Mouse (Mus musculus) large intestine, adult 2 months (tissue): ENCODE measurements at regions not wholly inside any gene's neighbourhood (a gene's known extent, or its start where the extent isn't known, plus 50 kb on each side); places are given as distances from the start of the nearest gene placed in this dataset.
"Not testable (repeated sequence)": the region's sequence is repeated elsewhere in the genome, so short reads cannot be mapped to it uniquely, and the experiment has no call there.

ENCODE experiments used
- DNase-seq: peaks from one replicate; pipeline ENCODE4 v3.0.0-alpha.2; 2012; ENCODE audit warnings: low read depth, low spot score
- whole genome bisulfite sequencing: fragments of 180-500 bp; shearing (Covaris S2); methylation state at CpG from one replicate; pipeline ENCODE4 v1.1.7; 2018; 5-methylcytosine and 5-hydroxymethylcytosine counted together

GRCm38 (mm10) chr3:60797808-60798207 is 204.8 kb upstream of the P2ry1 start:
- DNase-seq, result no peak
- 84% methylated on average over 6 of the region's 6 CpGs for WGBS

- WGBS, result 88% methylated on average over 2 of the region's 2 CpGs
- DNase-seq, result no peak
Measured at GRCm38 (mm10) chr3:60798461-60798860, 204.1 kb upstream of the P2ry1 start.

GRCm38 (mm10) chr3:60798862-60799261 is 203.7 kb upstream of the P2ry1 start:
- no peak for DNase-seq
- 73% methylated on average over 5 of the region's 5 CpGs for WGBS

- DNase-seq, result no peak
- WGBS, result 92% methylated on average over 3 of the region's 3 CpGs
Measured at GRCm38 (mm10) chr3:60804711-60805293, 197.8 kb upstream of the P2ry1 start.

GRCm38 (mm10) chr3:60811924-60812323 is 190.7 kb upstream of the P2ry1 start:
- WGBS, result 60% methylated on average over 5 of the region's 5 CpGs
- no peak for DNase-seq

GRCm38 (mm10) chr3:60813485-60813884 is 189.1 kb upstream of the P2ry1 start:
- DNase-seq, result no peak
- WGBS, result 79% methylated on average over 3 of the region's 3 CpGs

GRCm38 (mm10) chr3:60819684-60820281 is 182.8 kb upstream of the P2ry1 start:
- 25% methylated on average over 4 of the region's 4 CpGs for WGBS
- no peak for DNase-seq

GRCm38 (mm10) chr3:60821463-60821862 is 181.1 kb upstream of the P2ry1 start:
- no peak for DNase-seq

- DNase-seq, result no peak
- WGBS, result 66% methylated on average over 4 of the region's 4 CpGs
Measured at GRCm38 (mm10) chr3:60826759-60827158, 175.8 kb upstream of the P2ry1 start.

GRCm38 (mm10) chr3:60832385-60832784 is 170.2 kb upstream of the P2ry1 start:
- whole genome bisulfite sequencing, result 90% methylated on average over 4 of the region's 4 CpGs
- DNase-seq, result no peak

GRCm38 (mm10) chr3:60841895-60842294 is 160.7 kb upstream of the P2ry1 start:
- DNase-seq, result no peak
- 98% methylated on average over 1 of the region's 1 CpGs for WGBS

- DNase-seq, result no peak
- 73% methylated on average over 2 of the region's 2 CpGs for WGBS
Measured at GRCm38 (mm10) chr3:60845293-60845692, 157.3 kb upstream of the P2ry1 start.

- 93% methylated on average over 2 of the region's 2 CpGs for WGBS
- DNase-seq, result no peak
Measured at GRCm38 (mm10) chr3:60848437-60848836, 154.2 kb upstream of the P2ry1 start.

GRCm38 (mm10) chr3:60853773-60854172 is 148.8 kb upstream of the P2ry1 start:
- no peak for DNase-seq
- 74% methylated on average over 5 of the region's 5 CpGs for WGBS

GRCm38 (mm10) chr3:60855734-60856133 is 146.9 kb upstream of the P2ry1 start:
- 69% methylated on average over 2 of the region's 2 CpGs for WGBS

GRCm38 (mm10) chr3:60858474-60859118 is 144.0 kb upstream of the P2ry1 start:
- 49% methylated on average over 5 of the region's 5 CpGs for WGBS

More at GRCm38 (mm10) chr3:60855734-60856133, 146.9 kb upstream of the P2ry1 start:
- no peak for DNase-seq

GRCm38 (mm10) chr3:60859119-60859515 is 143.5 kb upstream of the P2ry1 start:
- no peak for DNase-seq

More at GRCm38 (mm10) chr3:60858474-60859118, 144.0 kb upstream of the P2ry1 start:
- peak; percentile 4 for DNase-seq

GRCm38 (mm10) chr3:60876858-60877257 is 125.7 kb upstream of the P2ry1 start:
- DNase-seq, result not testable (repeated sequence)
- WGBS, result 95% methylated on average over 11 of the region's 11 CpGs

More at GRCm38 (mm10) chr3:60859119-60859515, 143.5 kb upstream of the P2ry1 start:
- WGBS, result 72% methylated on average over 3 of the region's 3 CpGs

GRCm38 (mm10) chr3:60878880-60879279 is 123.7 kb upstream of the P2ry1 start:
- DNase-seq, result no peak
- WGBS, result 78% methylated on average over 3 of the region's 3 CpGs

GRCm38 (mm10) chr3:60884027-60884426 is 118.6 kb upstream of the P2ry1 start:
- DNase-seq, result no peak
- 64% methylated on average over 3 of the region's 3 CpGs for WGBS
